Mouse (Mus musculus) kidney, postnatal 0 days (tissue): ENCODE results near the gene 2300002M23Rik. TPM values are rescaled to one million over a fixed set of nuclear protein-coding genes. Genes with fewer than 3 reads are reported as not detected.
A peak's percentile ranks its signal among the peaks of the same experiment; 100 is the strongest.

ENCODE experiments used
- ATAC-seq: fragments of 200-750 bp; cut with Nextera tagmentation; replicated peaks from 2 replicates; pipeline ENCODE4 v1.8.0; 2017; ENCODE audit warnings: low read depth, moderate number of reproducible peaks, moderate TSS enrichment, moderate library complexity; ENCODE audit not compliant: low FRiP score
- DNase-seq: peaks from one replicate; pipeline ENCODE4 v3.0.0-alpha.2; 2016; ENCODE audit warnings: low spot score
- H3K27ac ChIP-seq: fragments of 300-500 bp; sonication (generic); 2 replicates; pipeline ENCODE4 v1.5.1; 2014; ENCODE audit warnings: mild to moderate bottlenecking
- H3K27me3 ChIP-seq: fragments of 300-500 bp; sonication (generic); 2 replicates; pipeline ENCODE4 v1.6.1; 2014; ENCODE audit warnings: low read length, mixed read lengths; ENCODE audit not compliant: insufficient read depth
- H3K36me3 ChIP-seq: fragments of 300-500 bp; sonication (generic); 2 replicates; pipeline ENCODE4 v1.6.1; 2014; ENCODE audit warnings: low read length, mixed read lengths; ENCODE audit not compliant: insufficient read depth
- H3K4me1 ChIP-seq: fragments of 300-500 bp; sonication (generic); replicated peaks from 2 replicates; pipeline ENCODE4 v1.6.1; 2014; ENCODE audit warnings: antibody characterized with exemption, low read length, mixed read lengths; ENCODE audit not compliant: insufficient read depth
- H3K4me2 ChIP-seq: fragments of 300-500 bp; sonication (generic); 2 replicates; pipeline ENCODE4 v1.6.1; 2014; ENCODE audit warnings: mild to moderate bottlenecking, low read length, moderate library complexity, mixed read lengths
- H3K4me3 ChIP-seq: fragments of 300-500 bp; sonication (generic); replicated peaks from 2 replicates; pipeline ENCODE4 v1.5.1; 2014; ENCODE audit warnings: low read depth, low read length
- H3K9ac ChIP-seq: fragments of 300-500 bp; sonication (generic); 2 replicates; pipeline ENCODE4 v1.6.1; 2014; ENCODE audit warnings: low read depth, low read length
- H3K9me3 ChIP-seq: fragments of 300-500 bp; sonication (generic); replicated peaks from 2 replicates; pipeline ENCODE4 v1.6.1; 2016; ENCODE audit warnings: low read length, inconsistent platforms, mixed read lengths
- CTCF ChIP-seq: IDR thresholded peaks from 2 replicates; pipeline ENCODE4 v1.5.1; 2016; ENCODE audit warnings: antibody characterized with exemption, low read depth, mild to moderate bottlenecking, moderate library complexity
- WGBS: fragments of 180-500 bp; shearing (Covaris S2); extraction: QIAGEN DNeasy Blood & Tissue Kit; methylation state at CpG from one replicate; pipeline ENCODE4 v1.1.7; 2014; 5-methylcytosine and 5-hydroxymethylcytosine counted together
- polyA plus RNA-seq: library from polyadenylated mRNA; unstranded; fragments of >200 nt; fragmentation: Nextera tagmentation; extraction: Ambion mirVana; gene quantifications from 2 replicates; pipeline ENCODE4 v1.2.1, GENCODE M21; 2015

The 2300002M23Rik gene
- polyA plus RNA-seq, 1 experiment from 2014 or later, result not detected

GRCm38 (mm10) chr17:35594456-35594855, 27.2 kb downstream of the 2300002M23Rik start:
- H3K36me3 ChIP-seq, result no peaks in the 10 kb centered on the region
- no peak overlapping the region for H3K4me3 ChIP-seq
- no peak for ATAC-seq
- H3K4me2 ChIP-seq, result no peak overlapping the region
- no peaks in the 10 kb centered on the region for H3K4me1 ChIP-seq
- 85% methylated on average over 7 of the region's 7 CpGs for WGBS
- no peak for TF ChIP-seq CTCF
- H3K9me3 ChIP-seq, result no peaks in the 10 kb centered on the region
- H3K27me3 ChIP-seq, result no peaks in the 10 kb centered on the region
- H3K9ac ChIP-seq, result no peak overlapping the region
- DNase-seq, result no peak
- no peak overlapping the region for H3K27ac ChIP-seq

GRCm38 (mm10) chr17:35597399-35597798, 30.1 kb downstream of the 2300002M23Rik start:
- no peaks in the 10 kb centered on the region for H3K36me3 ChIP-seq
- TF ChIP-seq CTCF, result no peak
- DNase-seq (no peak), ATAC-seq (no peak)
- H3K4me1 ChIP-seq, result no peaks in the 10 kb centered on the region
- no peaks in the 10 kb centered on the region for H3K9me3 ChIP-seq
- 92% methylated on average over 3 of the region's 3 CpGs for WGBS
- no peak overlapping the region for H3K9ac ChIP-seq
- no peak overlapping the region for H3K27ac ChIP-seq
- no peak overlapping the region for H3K4me3 ChIP-seq
- H3K27me3 ChIP-seq, result no peaks in the 10 kb centered on the region
- no peak overlapping the region for H3K4me2 ChIP-seq

DNA sequence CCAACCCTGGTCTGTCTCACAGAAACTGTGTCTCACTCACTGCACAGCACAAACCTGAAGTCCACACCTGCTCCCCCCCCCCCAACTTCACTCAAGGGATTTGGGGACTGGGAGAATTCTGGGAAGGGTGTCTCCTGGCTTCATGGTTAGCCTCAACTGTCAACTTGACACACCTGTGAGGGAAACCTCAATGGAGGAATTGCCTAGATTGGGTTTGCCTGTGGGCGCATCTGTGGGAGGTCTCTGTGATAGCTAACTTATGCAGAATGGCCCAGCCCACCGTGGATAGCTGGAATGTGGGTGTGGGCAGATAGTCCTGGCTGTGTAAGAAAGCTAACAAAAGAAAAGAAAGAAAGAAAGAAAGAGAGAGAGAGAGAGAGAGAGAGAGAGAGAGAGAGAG, 34.0 kb downstream of the 2300002M23Rik start, which contains the start of gene Sfta2:
Sfta2 (plus strand) TSS at position 301 of the 400 bp plus-strand sequence.
- no peaks in the 10 kb centered on the region for H3K27me3 ChIP-seq
- H3K9me3 ChIP-seq, result no peaks in the 10 kb centered on the region
- H3K4me2 ChIP-seq, result 0 out of 2 replicates have a peak within 1 kb of the TSS, but pooled peaks have one; percentile 24
- H3K4me1 ChIP-seq, result no peaks in the 10 kb centered on the region
- no peak for DNase-seq
- no peak within 1 kb of the TSS for H3K27ac ChIP-seq
- H3K9ac ChIP-seq, result no peak within 1 kb of the TSS
- H3K36me3 ChIP-seq, result no peaks in the 10 kb centered on the region
- H3K4me3 ChIP-seq, result no peak within 1 kb of the TSS
- TF ChIP-seq CTCF, result no peak
- 45% methylated on average over 2 of the region's 2 CpGs for WGBS
- no peak for ATAC-seq

DNA sequence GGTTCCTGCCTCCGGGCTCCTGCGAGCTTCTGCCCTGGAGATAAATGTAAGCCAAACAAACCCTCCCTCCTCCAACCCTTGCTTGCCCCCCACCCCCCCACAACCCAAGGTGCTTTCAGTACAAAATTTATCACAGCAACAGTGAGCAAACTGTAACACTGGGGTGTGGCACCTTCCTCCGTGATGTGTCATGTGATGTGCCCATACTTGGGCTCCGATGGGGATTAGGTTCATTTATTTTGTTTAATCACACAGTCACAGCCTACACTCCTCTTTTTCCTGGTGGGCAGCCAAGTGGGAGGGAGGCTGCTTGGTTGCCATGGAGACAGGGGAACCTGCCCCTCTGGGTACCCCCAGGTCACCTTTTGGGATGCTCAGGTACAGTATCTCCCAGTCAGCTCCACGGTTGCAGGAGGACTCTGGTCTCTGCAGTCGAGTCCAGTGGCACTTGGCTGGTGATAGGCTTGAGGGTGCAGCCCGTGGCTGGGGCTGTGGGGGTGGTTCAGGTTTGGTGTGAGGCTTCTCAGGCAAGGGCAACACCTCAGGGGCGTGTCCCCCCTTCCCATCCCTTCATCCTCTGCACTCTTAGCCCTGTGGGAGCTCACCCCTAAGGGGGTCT, 34.6 kb downstream of the 2300002M23Rik start:
- DNase-seq (no peak), ATAC-seq (no peak)
- TF ChIP-seq CTCF, result no peak
- Histone ChIP-seq H3K27me3 (no peaks in the 10 kb centered on the region), H3K27ac (no peak overlapping the region), H3K9ac (no peak overlapping the region), H3K4me2 (0 out of 2 replicates have a peak overlapping the region, but pooled peaks have one; percentile 24), H3K4me1 (no peaks in the 10 kb centered on the region), H3K9me3 (no peaks in the 10 kb centered on the region), H3K4me3 (no peak overlapping the region), H3K36me3 (no peaks in the 10 kb centered on the region)
- WGBS, result 31% methylated on average over 8 of the region's 8 CpGs

- no peak for TF ChIP-seq CTCF
- Histone ChIP-seq H3K4me1 (no peaks in the 10 kb centered on the region), H3K4me3 (no peak overlapping the region), H3K27ac (no peak overlapping the region), H3K36me3 (no peaks in the 10 kb centered on the region), H3K9me3 (no peaks in the 10 kb centered on the region), H3K4me2 (no peak overlapping the region), H3K27me3 (no peaks in the 10 kb centered on the region), H3K9ac (no peak overlapping the region)
- ATAC-seq (no peak), DNase-seq (no peak)
- 78% methylated on average over 4 of the region's 4 CpGs for WGBS
Measured at GRCm38 (mm10) chr17:35617127-35617526, 49.9 kb downstream of the 2300002M23Rik start.

Other genes starting within 250 kb of the 2300002M23Rik start
- gene H2-Q1, start 247.0 kb upstream of the 2300002M23Rik start, polyA plus RNA-seq, result not detected in 2 replicates
- gene H2-Q2, start 225.2 kb upstream of the 2300002M23Rik start, polyA plus RNA-seq, result 4.6 and 6.1 TPM in 2 replicates
- gene H2-Q4, start 187.8 kb upstream of the 2300002M23Rik start, polyA plus RNA-seq, result 6.1 and 6.8 TPM in 2 replicates
- gene H2-Q6, start 142.6 kb upstream of the 2300002M23Rik start, polyA plus RNA-seq, result 7.0 and 7.2 TPM in 2 replicates
- gene H2-Q7, start 128.3 kb upstream of the 2300002M23Rik start, polyA plus RNA-seq, result 15.4 and 15.6 TPM in 2 replicates
- gene H2-Q10, start 97.4 kb upstream of the 2300002M23Rik start, polyA plus RNA-seq, result 1.1 and 1.4 TPM in 2 replicates
- gene Pou5f1, start 61.4 kb upstream of the 2300002M23Rik start, polyA plus RNA-seq, result not detected in 2 replicates
- 35.5 and 44.5 TPM in 2 replicates for gene Tcf19, start 50.6 kb upstream of the 2300002M23Rik start, polyA plus RNA-seq
- gene Cchcr1, start 50.4 kb upstream of the 2300002M23Rik start, polyA plus RNA-seq, result 8.2 and 9.1 TPM in 2 replicates
- 0.14 and 0.17 TPM in 2 replicates for gene Psors1c2, start 34.2 kb upstream of the 2300002M23Rik start, polyA plus RNA-seq
- gene Cdsn, start 15.3 kb upstream of the 2300002M23Rik start, polyA plus RNA-seq, result 0.13 and 0.18 TPM in 2 replicates
- 4.2 and 5.0 TPM in 2 replicates for gene Sfta2, start 34.1 kb downstream of the 2300002M23Rik start, polyA plus RNA-seq
- not detected in 2 replicates for gene Gm9573, start 59.2 kb downstream of the 2300002M23Rik start, polyA plus RNA-seq
- 0.11 and 0.13 TPM in 2 replicates for gene Mucl3, start 76.2 kb downstream of the 2300002M23Rik start, polyA plus RNA-seq
- 12.7 and 13.5 TPM in 2 replicates for gene Vars2, start 100.1 kb downstream of the 2300002M23Rik start, polyA plus RNA-seq
- 35.6 and 36.5 TPM in 2 replicates for gene Gtf2h4, start 106.3 kb downstream of the 2300002M23Rik start, polyA plus RNA-seq
- gene Ddr1, start 137.2 kb downstream of the 2300002M23Rik start, polyA plus RNA-seq, result 89.1 and 94.3 TPM in 2 replicates